Comparison of ENCODE assay signal across 14 mouse cellular contexts in genomic region chr11:116832172-116832685, GRCm38 (mm10). TPM values are rescaled to one million over a fixed set of nuclear protein-coding genes. Genes with fewer than 3 reads are reported as not detected.
DNase-seq lines count a peak whose midpoint lies in the region; ATAC-seq and TF ChIP-seq lines count a peak whose summit lies in the region.
"Had no signal": no experiment of that assay in that cellular context is flagged by ENCODE, and none has a peak within 500 bp of the region (broad histone marks: within the 10 kb centered on the region; RNA-seq: fewer than 3 reads in every experiment).

No protein-coding gene starts in this region.

- H3K4me2 ChIP-seq in midbrain, embryonic 11.5 days: no peak overlapping the region
- H3K4me2 ChIP-seq in limb, embryonic 14.5 days (replicated peaks; ENCODE audit: low read depth, low read length, severe bottlenecking): no peak overlapping the region
- H3K4me2 ChIP-seq: heart, embryonic 15.5 days; limb, embryonic 15.5 days had no signal

- no peak for TF ChIP-seq RAD21 in MEL (IDR thresholded peaks at IDR 0.05; ENCODE audit: low read depth, low read length)

- no peak overlapping the region for H3K9ac ChIP-seq in midbrain, embryonic 11.5 days (ENCODE audit: low read length)
- no peak overlapping the region for H3K9ac ChIP-seq in MEL (ENCODE audit: control insufficient read depth, low read depth, low read length, poor library complexity, severe bottlenecking)
- no peak overlapping the region for H3K9ac ChIP-seq in limb, embryonic 14.5 days (ENCODE audit: low read depth, low read length, severe bottlenecking)
- H3K9ac ChIP-seq: heart, embryonic 15.5 days; limb, embryonic 15.5 days had no signal

- H3K4me1 ChIP-seq in midbrain, embryonic 10.5 days: peaks cover 37% of the 10 kb centered on the region
- H3K4me1 ChIP-seq in midbrain, embryonic 11.5 days (ENCODE audit: control insufficient read depth, insufficient read depth, low read length): peaks cover 14% of the 10 kb centered on the region
- H3K4me1 ChIP-seq in MEL (ENCODE audit: control insufficient read depth in 1 of 2, insufficient read depth in 2 of 2, low read length in 2 of 2): peaks cover 5 to 27% of the 10 kb centered on the region in 2 experiments
- H3K4me1 ChIP-seq in limb, embryonic 14.5 days (ENCODE audit: control insufficient read depth, insufficient read depth, low read length): peaks cover 6% of the 10 kb centered on the region; the same call in 1 of the 2 replicates

- no peaks in the 10 kb centered on the region; the same call in 1 of the 2 replicates for H3K79me2 ChIP-seq in MEL (ENCODE audit: control insufficient read depth, insufficient read depth, low read length, poor library complexity)

- DNase-seq in midbrain, embryonic 10.5 days (ENCODE audit: low spot score): no peak
- DNase-seq in midbrain, embryonic 11.5 days (ENCODE audit: low spot score, missing footprints): no peak
- DNase-seq in MEL (ENCODE audit: low read depth, low spot score): peak; percentile 42
- DNase-seq in embryo, embryonic 11 days: peak; percentile 70
- DNase-seq in limb, embryonic 14.5 days (ENCODE audit: low spot score): peak; percentile 46
- no peak for DNase-seq in layer of hippocampus, adult 11-12 months (ENCODE audit: low spot score)
- no peak for DNase-seq in adrenal gland, postnatal 4 days (ENCODE audit: low spot score in 2 of 2)
- DNase-seq: adrenal gland, adult 8-10 months; cerebellum, postnatal 25 days; lung, adult 2 months; right cerebral cortex, adult 18-20 months had no signal

- TF ChIP-seq CTCF in MEL (IDR thresholded peaks at IDR 0.05 in 2 of 3, conservative IDR thresholded peaks at IDR 0.05 in 1 of 3; ENCODE audit: control insufficient read depth in 1 of 3, insufficient read depth in 1 of 3, low read depth in 2 of 3, low read length in 3 of 3, poor library complexity in 1 of 3, severe bottlenecking in 1 of 3): no peak

- H3K4me3 ChIP-seq in midbrain, embryonic 10.5 days: no peak overlapping the region
- H3K4me3 ChIP-seq in midbrain, embryonic 11.5 days (ENCODE audit: low read depth, low read length): no peak overlapping the region
- H3K4me3 ChIP-seq in MEL (ENCODE audit: control insufficient read depth in 1 of 2, insufficient read depth in 1 of 2, low read depth in 2 of 2, low read length in 2 of 2): no peak overlapping the region
- no peak overlapping the region for H3K4me3 ChIP-seq in limb, embryonic 14.5 days (replicated peaks; ENCODE audit: low read length)
- H3K4me3 ChIP-seq: heart, embryonic 15.5 days; limb, embryonic 15.5 days had no signal

- 23% methylated on average over 4 of the region's 4 CpGs for whole genome bisulfite sequencing in midbrain, embryonic 10.5 days
- 33% methylated on average over 4 of the region's 4 CpGs for WGBS in midbrain, embryonic 11.5 days
- WGBS in limb, embryonic 14.5 days: 40% methylated on average over 4 of the region's 4 CpGs

- no peak for TF ChIP-seq EP300 in MEL (IDR thresholded peaks at IDR 0.05; ENCODE audit: low read depth in 1 of 2, low read length in 2 of 2)

- H3K27me3 ChIP-seq in midbrain, embryonic 10.5 days (ENCODE audit: low read depth, poor library complexity, severe bottlenecking): no peaks in the 10 kb centered on the region
- no peaks in the 10 kb centered on the region for H3K27me3 ChIP-seq in midbrain, embryonic 11.5 days (ENCODE audit: control insufficient read depth, insufficient read depth, low read length)
- no peaks in the 10 kb centered on the region for H3K27me3 ChIP-seq in MEL (ENCODE audit: control insufficient read depth in 1 of 2, insufficient read depth in 2 of 2, low read length in 2 of 2)
- no peaks in the 10 kb centered on the region for H3K27me3 ChIP-seq in limb, embryonic 14.5 days (ENCODE audit: control insufficient read depth, insufficient read depth, low read length)
- H3K27me3 ChIP-seq: heart, embryonic 15.5 days; limb, embryonic 15.5 days had no signal

- no peak for TF ChIP-seq POLR2A in MEL (IDR thresholded peaks at IDR 0.05; ENCODE audit: control insufficient read depth in 1 of 2, insufficient read depth in 1 of 2, low read depth in 1 of 2, low read length in 2 of 2, poor library complexity in 1 of 2)
- no peak for TF ChIP-seq POLR2A in limb, embryonic 14.5 days (IDR thresholded peaks at IDR 0.05; ENCODE audit: borderline replicate concordance, extremely low read depth, insufficient read depth, insufficient read length)

- 0 out of 2 replicates have a peak overlapping the region, but pooled peaks have one; percentile 18 for H3K27ac ChIP-seq in midbrain, embryonic 10.5 days (replicated peaks)
- H3K27ac ChIP-seq in midbrain, embryonic 11.5 days (ENCODE audit: low read depth, low read length): no peak overlapping the region
- H3K27ac ChIP-seq in MEL (ENCODE audit: control insufficient read depth, low read depth, low read length): no peak overlapping the region
- no peak overlapping the region for H3K27ac ChIP-seq in limb, embryonic 14.5 days (replicated peaks; ENCODE audit: low read depth, low read length)
- H3K27ac ChIP-seq: heart, embryonic 15.5 days had no signal

- ATAC-seq in midbrain, embryonic 11.5 days (ENCODE audit: low FRiP score): no peak
- ATAC-seq in limb, embryonic 14.5 days (ENCODE audit: low FRiP score, low read depth): no peak
- ATAC-seq: inflammation-experienced regulatory T-cells, adult 6 months had no signal

- H3K36me3 ChIP-seq in midbrain, embryonic 10.5 days: peaks cover 58% of the 10 kb centered on the region
- peaks cover 28% of the 10 kb centered on the region for H3K36me3 ChIP-seq in midbrain, embryonic 11.5 days (ENCODE audit: control insufficient read depth, insufficient read depth, low read length)
- peaks cover 6 to 18% of the 10 kb centered on the region in 2 experiments for H3K36me3 ChIP-seq in MEL (ENCODE audit: control insufficient read depth in 1 of 2, insufficient read depth in 2 of 2, low read length in 2 of 2)
- H3K36me3 ChIP-seq in limb, embryonic 14.5 days (ENCODE audit: control insufficient read depth, insufficient read depth, low read length): peaks cover 51% of the 10 kb centered on the region

- no peaks in the 10 kb centered on the region for H3K9me3 ChIP-seq in midbrain, embryonic 10.5 days (replicated peaks)
- H3K9me3 ChIP-seq in midbrain, embryonic 11.5 days (ENCODE audit: control insufficient read depth, low read length): no peaks in the 10 kb centered on the region
- no peaks in the 10 kb centered on the region for H3K9me3 ChIP-seq in MEL (replicated peaks; ENCODE audit: insufficient read depth, low read length)
- no peaks in the 10 kb centered on the region for H3K9me3 ChIP-seq in limb, embryonic 14.5 days (ENCODE audit: control insufficient read depth, low read length)
- H3K9me3 ChIP-seq: heart, embryonic 15.5 days; limb, embryonic 15.5 days had no signal

RNA-seq across cellular contexts. Expression of gene Mxra7, which starts 4.4 kb away (rescaled TPM):
- polyA plus RNA-seq in midbrain, embryonic 10.5 days (2016; fragmentation: Nextera tagmentation; extraction: Ambion mirVana): 28.1 and 29.1 TPM in 2 replicates
- polyA plus RNA-seq in midbrain, embryonic 11.5 days (2014; fragmentation: Nextera tagmentation; extraction: Ambion mirVana): 27.4 and 31.6 TPM in 2 replicates
- total RNA-seq in MEL (2012; rRNA removed): 2.7 and 2.9 TPM in 2 replicates
- 1 to 10 TPM in 1 of 2 experiments, not detected in 1; 9.3 TPM for polyA plus RNA-seq in MEL (2012; ENCODE audit: insufficient read depth in 1 of 2, insufficient read length in 2 of 2, low read depth in 1 of 2, low replicate concordance in 2 of 2, missing spikeins in 1 of 2)
- polyA plus RNA-seq in limb, embryonic 14.5 days (2012; rRNA removed): 20.8 and 21.9 TPM in 2 replicates
- 11.0 and 13.9 TPM in 2 replicates for polyA plus RNA-seq in limb, embryonic 14.5 days (2014; fragmentation: Nextera tagmentation; extraction: Ambion mirVana)
- 10 to 100 TPM; 53.5 to 64.9 TPM for total RNA-seq in adrenal gland, postnatal 4 days (2021)
- polyA plus RNA-seq: inflammation-experienced regulatory T-cells, adult 6 months had no signal

RNA-seq across cellular contexts. Expression of gene Mettl23, which starts 10.8 kb away (rescaled TPM):
- polyA plus RNA-seq in midbrain, embryonic 10.5 days (2016; fragmentation: Nextera tagmentation; extraction: Ambion mirVana): 68.5 and 70.3 TPM in 2 replicates
- 72.5 and 76.2 TPM in 2 replicates for polyA plus RNA-seq in midbrain, embryonic 11.5 days (2014; fragmentation: Nextera tagmentation; extraction: Ambion mirVana)
- total RNA-seq in MEL (2012; rRNA removed): 63.9 and 69.9 TPM in 2 replicates
- polyA plus RNA-seq in MEL (2012; ENCODE audit: insufficient read depth in 1 of 2, insufficient read length in 2 of 2, low read depth in 1 of 2, low replicate concordance in 2 of 2, missing spikeins in 1 of 2): 10 to 100 TPM in 1 of 2 experiments, not detected in 1; 58.5 TPM
- 51.0 and 54.9 TPM in 2 replicates for polyA plus RNA-seq in limb, embryonic 14.5 days (2012; rRNA removed)
- polyA plus RNA-seq in limb, embryonic 14.5 days (2014; fragmentation: Nextera tagmentation; extraction: Ambion mirVana): 77.9 and 84.1 TPM in 2 replicates
- total RNA-seq in adrenal gland, postnatal 4 days (2021): 10 to 100 TPM; 34.1 to 34.2 TPM

RNA-seq across cellular contexts. Expression of gene Jmjd6, which starts 11.0 kb away (rescaled TPM):
- 92.5 and 102 TPM in 2 replicates for polyA plus RNA-seq in midbrain, embryonic 10.5 days (2016; fragmentation: Nextera tagmentation; extraction: Ambion mirVana)
- polyA plus RNA-seq in midbrain, embryonic 11.5 days (2014; fragmentation: Nextera tagmentation; extraction: Ambion mirVana): 86.9 and 89.9 TPM in 2 replicates
- total RNA-seq in MEL (2012; rRNA removed): 159 and 175 TPM in 2 replicates
- 100 to 1,000 TPM in 1 of 2 experiments, not detected in 1; 192 TPM for polyA plus RNA-seq in MEL (2012; ENCODE audit: insufficient read depth in 1 of 2, insufficient read length in 2 of 2, low read depth in 1 of 2, low replicate concordance in 2 of 2, missing spikeins in 1 of 2)
- 51.2 and 57.0 TPM in 2 replicates for polyA plus RNA-seq in limb, embryonic 14.5 days (2012; rRNA removed)
- 68.0 and 77.8 TPM in 2 replicates for polyA plus RNA-seq in limb, embryonic 14.5 days (2014; fragmentation: Nextera tagmentation; extraction: Ambion mirVana)
- total RNA-seq in adrenal gland, postnatal 4 days (2021): 10 to 100 TPM; 38.6 to 39.2 TPM

RNA-seq across cellular contexts. Expression of gene Mfsd11, which starts 20.0 kb away (rescaled TPM):
- polyA plus RNA-seq in midbrain, embryonic 10.5 days (2016; fragmentation: Nextera tagmentation; extraction: Ambion mirVana): 27.9 and 31.7 TPM in 2 replicates
- polyA plus RNA-seq in midbrain, embryonic 11.5 days (2014; fragmentation: Nextera tagmentation; extraction: Ambion mirVana): 28.6 and 30.3 TPM in 2 replicates
- total RNA-seq in MEL (2012; rRNA removed): 25.7 and 36.3 TPM in 2 replicates
- 10 to 100 TPM in 1 of 2 experiments, not detected in 1; 25.4 TPM for polyA plus RNA-seq in MEL (2012; ENCODE audit: insufficient read depth in 1 of 2, insufficient read length in 2 of 2, low read depth in 1 of 2, low replicate concordance in 2 of 2, missing spikeins in 1 of 2)
- 35.0 and 41.5 TPM in 2 replicates for polyA plus RNA-seq in limb, embryonic 14.5 days (2012; rRNA removed)
- 46.0 and 47.2 TPM in 2 replicates for polyA plus RNA-seq in limb, embryonic 14.5 days (2014; fragmentation: Nextera tagmentation; extraction: Ambion mirVana)
- 10 to 100 TPM; 40.9 to 43.9 TPM for total RNA-seq in adrenal gland, postnatal 4 days (2021)

RNA-seq across cellular contexts. Expression of gene Srsf2, which starts 20.7 kb away (rescaled TPM):
- 852 and 895 TPM in 2 replicates for polyA plus RNA-seq in midbrain, embryonic 10.5 days (2016; fragmentation: Nextera tagmentation; extraction: Ambion mirVana)
- polyA plus RNA-seq in midbrain, embryonic 11.5 days (2014; fragmentation: Nextera tagmentation; extraction: Ambion mirVana): 974 and 988 TPM in 2 replicates
- 434 and 453 TPM in 2 replicates for total RNA-seq in MEL (2012; rRNA removed)
- 1,000 to 10,000 TPM in 1 of 2 experiments, 100 to 1,000 TPM in 1; 257 to 1,128 TPM for polyA plus RNA-seq in MEL (2012; ENCODE audit: insufficient read depth in 1 of 2, insufficient read length in 2 of 2, low read depth in 1 of 2, low replicate concordance in 2 of 2, missing spikeins in 1 of 2)
- 791 and 910 TPM in 2 replicates for polyA plus RNA-seq in limb, embryonic 14.5 days (2012; rRNA removed)
- 776 and 780 TPM in 2 replicates for polyA plus RNA-seq in limb, embryonic 14.5 days (2014; fragmentation: Nextera tagmentation; extraction: Ambion mirVana)
- 100 to 1,000 TPM; 336 to 337 TPM for total RNA-seq in adrenal gland, postnatal 4 days (2021)

Comparison
In these comparisons a context has a peak if more than half of its experiments do, and no peak if none do; other contexts are left out.
1. DNase-seq: peak in MEL (single experiment), embryo, embryonic 11 days (single experiment) and limb, embryonic 14.5 days (single experiment); none in midbrain, embryonic 10.5 days (single experiment), midbrain, embryonic 11.5 days (single experiment), layer of hippocampus, adult 11-12 months (single experiment) and adrenal gland, postnatal 4 days (0 of 2).